Mouse (Mus musculus): ENCODE results near the gene Mcts1.

- TF ChIP-seq CTCF (IDR thresholded peaks at IDR 0.05; ENCODE audit: insufficient read depth, low read depth, low read length), result no peak
- no peak for TF ChIP-seq POLR2A (IDR thresholded peaks at IDR 0.05; ENCODE audit: insufficient read depth, low read depth, low read length)
These were observed at the start of gene Mcts1 for GRCm38 (mm10) chrX:38600177-38600994.

Data from olfactory bulb, adult 2 months (tissue).